ENCODE assay signal across 7 mouse cellular contexts in the genomic region with DNA sequence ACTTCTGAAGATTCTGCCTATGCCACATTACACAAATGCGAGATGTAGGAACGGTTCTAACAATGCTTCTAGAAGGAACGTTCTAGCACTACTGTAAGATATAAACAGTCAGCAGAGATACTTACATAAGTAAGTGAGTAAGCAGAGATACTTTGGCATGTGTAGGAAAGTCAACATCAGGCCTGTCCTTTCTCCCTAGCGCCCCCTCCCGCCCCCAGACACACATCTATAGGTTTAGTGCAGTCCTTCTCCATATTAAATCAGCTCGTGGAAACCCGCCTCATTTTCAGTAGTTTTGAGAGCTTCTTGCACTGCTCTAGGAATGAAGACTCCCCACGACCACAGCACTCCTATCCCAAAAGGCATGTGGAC. TPM values are rescaled to one million over a fixed set of nuclear protein-coding genes. Genes with fewer than 3 reads are reported as not detected.
A peak's percentile ranks its signal among the peaks of the same experiment; 100 is the strongest.
DNase-seq lines count a peak whose midpoint lies in the region; ATAC-seq and TF ChIP-seq lines count a peak whose summit lies in the region.

No protein-coding gene starts in this region.

- no peaks in the 10 kb centered on the region for H3K36me3 ChIP-seq in heart, postnatal 0 days (replicated peaks; ENCODE audit: control insufficient read depth, insufficient read depth, low read length)
- no peaks in the 10 kb centered on the region for H3K36me3 ChIP-seq in limb, embryonic 14.5 days (ENCODE audit: control insufficient read depth, insufficient read depth, low read length)

- ATAC-seq in common myeloid progenitor, adult 5-6 weeks (replicated peaks; ENCODE audit: low read depth, poor library complexity, severe bottlenecking) = peak; percentile 46; the same call in 1 of the 2 replicates
- peak; percentile 10; the same call in 1 of the 2 replicates for ATAC-seq in heart, postnatal 0 days (ENCODE audit: insufficient read depth, low read depth)
- peak; percentile 20 for ATAC-seq in limb, embryonic 14.5 days (ENCODE audit: low FRiP score, low read depth)
- peak; percentile 11; the same call in 1 of the 2 replicates for ATAC-seq in monocyte, adult 5-6 weeks (replicated peaks; ENCODE audit: insufficient number of reproducible peaks, low FRiP score, low TSS enrichment, poor library complexity, severe bottlenecking)

- peak overlapping the region; percentile 39; the same call in 1 of the 2 replicates for H3K9ac ChIP-seq in heart, postnatal 0 days (replicated peaks; ENCODE audit: low read depth, low read length)
- peak overlapping the region; percentile 59 for H3K9ac ChIP-seq in limb, embryonic 14.5 days (ENCODE audit: low read depth, low read length, severe bottlenecking)

- H3K27me3 ChIP-seq in heart, postnatal 0 days (ENCODE audit: control insufficient read depth, insufficient read depth, low read length) = no peaks in the 10 kb centered on the region
- no peaks in the 10 kb centered on the region for H3K27me3 ChIP-seq in limb, embryonic 14.5 days (ENCODE audit: control insufficient read depth, insufficient read depth, low read length)

- H3K4me1 ChIP-seq in heart, postnatal 0 days (ENCODE audit: control insufficient read depth, insufficient read depth) = no peaks in the 10 kb centered on the region
- peaks cover 3% of the 10 kb centered on the region; the same call in 1 of the 2 replicates for H3K4me1 ChIP-seq in limb, embryonic 14.5 days (ENCODE audit: control insufficient read depth, insufficient read depth, low read length)

- peak overlapping the region; percentile 52 for H3K4me3 ChIP-seq in heart, postnatal 0 days (ENCODE audit: low read depth, low read length)
- H3K4me3 ChIP-seq in limb, embryonic 14.5 days (replicated peaks; ENCODE audit: low read length) = peak overlapping the region; percentile 43

- H3K4me2 ChIP-seq in heart, postnatal 0 days (ENCODE audit: low read depth, low read length) = peak overlapping the region; percentile 75
- H3K4me2 ChIP-seq in limb, embryonic 14.5 days (replicated peaks; ENCODE audit: low read depth, low read length, severe bottlenecking) = peak overlapping the region; percentile 71

- DNase-seq in urinary bladder, postnatal 4 days (ENCODE audit: low spot score in 2 of 2) = peak; percentile 41 to 67
- no peak for DNase-seq in urinary bladder, adult 18-20 months (ENCODE audit: low spot score in 2 of 2)
- DNase-seq in heart, postnatal 0 days (ENCODE audit: low spot score) = no peak
- peak; percentile 50 for DNase-seq in limb, embryonic 14.5 days (ENCODE audit: low spot score)
- peak; percentile 50 to 65 for DNase-seq in thymus, adult 18-20 months

- no peak overlapping the region for H3K27ac ChIP-seq in heart, postnatal 0 days (ENCODE audit: low read depth)
- peak overlapping the region; percentile 79 for H3K27ac ChIP-seq in limb, embryonic 14.5 days (replicated peaks; ENCODE audit: low read depth, low read length)

- no peak for TF ChIP-seq EP300 in heart, postnatal 0 days (IDR thresholded peaks at IDR 0.05; ENCODE audit: low read depth)

- no peaks in the 10 kb centered on the region for H3K9me3 ChIP-seq in heart, postnatal 0 days (replicated peaks; ENCODE audit: control insufficient read depth, low read length)
- no peaks in the 10 kb centered on the region for H3K9me3 ChIP-seq in limb, embryonic 14.5 days (ENCODE audit: control insufficient read depth, low read length)

- 19% methylated on average over 8 of the region's 8 CpGs for WGBS in heart, postnatal 0 days
- 13% methylated on average over 8 of the region's 8 CpGs for WGBS in limb, embryonic 14.5 days

- TF ChIP-seq CTCF in heart, postnatal 0 days (IDR thresholded peaks at IDR 0.05; ENCODE audit: low read depth) = 0 out of 2 replicates have a peak, but pooled peaks have one; percentile 8

- TF ChIP-seq POLR2A in limb, embryonic 14.5 days (IDR thresholded peaks at IDR 0.05; ENCODE audit: borderline replicate concordance, extremely low read depth, insufficient read depth, insufficient read length) = no peak

RNA-seq across cellular contexts. Expression of a gene that starts 7.9 kb away (rescaled TPM):
- 6,356 and 6,932 TPM in 2 replicates for total RNA-seq in common myeloid progenitor, adult 5-6 weeks (2017)
- total RNA-seq in heart, postnatal 0 days (2014; rRNA removed; ENCODE audit: low replicate concordance) = 225 and 283 TPM in 2 replicates
- 0.59 and 1.7 TPM in 2 replicates for polyA plus RNA-seq in heart, postnatal 0 days (2015; fragmentation: Nextera tagmentation; extraction: Ambion mirVana)
- 14.3 and 15.4 TPM in 2 replicates for polyA plus RNA-seq in limb, embryonic 14.5 days (2012; rRNA removed)
- 15.5 and 16.1 TPM in 2 replicates for polyA plus RNA-seq in limb, embryonic 14.5 days (2014; fragmentation: Nextera tagmentation; extraction: Ambion mirVana)
- total RNA-seq in monocyte, adult 5-6 weeks (2017) = 249 to 540 TPM (median 349 TPM) in 3 replicates

RNA-seq across cellular contexts. Expression of a gene that starts 9.0 kb away (rescaled TPM):
- 296 and 352 TPM in 2 replicates for total RNA-seq in common myeloid progenitor, adult 5-6 weeks (2017)
- 1,066 and 1,627 TPM in 2 replicates for total RNA-seq in heart, postnatal 0 days (2014; rRNA removed; ENCODE audit: low replicate concordance)
- 13.1 and 16.2 TPM in 2 replicates for polyA plus RNA-seq in heart, postnatal 0 days (2015; fragmentation: Nextera tagmentation; extraction: Ambion mirVana)
- polyA plus RNA-seq in limb, embryonic 14.5 days (2012; rRNA removed) = 85.3 and 112 TPM in 2 replicates
- 63.1 and 72.3 TPM in 2 replicates for polyA plus RNA-seq in limb, embryonic 14.5 days (2014; fragmentation: Nextera tagmentation; extraction: Ambion mirVana)
- 4.4 to 34.9 TPM (median 10.9 TPM) in 3 replicates for total RNA-seq in monocyte, adult 5-6 weeks (2017)

RNA-seq across cellular contexts. Expression of a gene that starts 14.3 kb away (rescaled TPM):
- total RNA-seq in common myeloid progenitor, adult 5-6 weeks (2017) = 101 and 120 TPM in 2 replicates
- 129 and 135 TPM in 2 replicates for total RNA-seq in heart, postnatal 0 days (2014; rRNA removed; ENCODE audit: low replicate concordance)
- polyA plus RNA-seq in heart, postnatal 0 days (2015; fragmentation: Nextera tagmentation; extraction: Ambion mirVana) = 5.4 and 5.9 TPM in 2 replicates
- 5.9 and 6.4 TPM in 2 replicates for polyA plus RNA-seq in limb, embryonic 14.5 days (2012; rRNA removed)
- polyA plus RNA-seq in limb, embryonic 14.5 days (2014; fragmentation: Nextera tagmentation; extraction: Ambion mirVana) = 8.5 and 11.1 TPM in 2 replicates
- 9.6 to 40.3 TPM (median 12.9 TPM) in 3 replicates for total RNA-seq in monocyte, adult 5-6 weeks (2017)

RNA-seq across cellular contexts. Expression of a gene that starts 16.4 kb away (rescaled TPM):
- not detected in 2 replicates for total RNA-seq in common myeloid progenitor, adult 5-6 weeks (2017)
- total RNA-seq in heart, postnatal 0 days (2014; rRNA removed; ENCODE audit: low replicate concordance) = 1.1 and 3.0 TPM in 2 replicates
- polyA plus RNA-seq in heart, postnatal 0 days (2015; fragmentation: Nextera tagmentation; extraction: Ambion mirVana) = 1.2 and 1.5 TPM in 2 replicates
- 2.8 and 3.1 TPM in 2 replicates for polyA plus RNA-seq in limb, embryonic 14.5 days (2012; rRNA removed)
- 3.3 and 3.9 TPM in 2 replicates for polyA plus RNA-seq in limb, embryonic 14.5 days (2014; fragmentation: Nextera tagmentation; extraction: Ambion mirVana)
- total RNA-seq in monocyte, adult 5-6 weeks (2017) = 11.6 to 16.4 TPM (median 12.6 TPM) in 3 replicates

RNA-seq across cellular contexts. Expression of a gene that starts 30.9 kb away (rescaled TPM):
- total RNA-seq in common myeloid progenitor, adult 5-6 weeks (2017) = 2.7 and 18.3 TPM in 2 replicates
- not detected in 2 replicates for total RNA-seq in heart, postnatal 0 days (2014; rRNA removed; ENCODE audit: low replicate concordance)
- polyA plus RNA-seq in heart, postnatal 0 days (2015; fragmentation: Nextera tagmentation; extraction: Ambion mirVana) = 0.19 and 0.41 TPM in 2 replicates
- polyA plus RNA-seq in limb, embryonic 14.5 days (2012; rRNA removed) = not detected in 2 replicates
- 0.66 and 2.4 TPM in 2 replicates for polyA plus RNA-seq in limb, embryonic 14.5 days (2014; fragmentation: Nextera tagmentation; extraction: Ambion mirVana)
- total RNA-seq in monocyte, adult 5-6 weeks (2017) = not detected in 3 replicates

Comparison
In these comparisons a context has a peak if more than half of its experiments do, and no peak if none do; other contexts are left out.
1. DNase-seq: peak in urinary bladder, postnatal 4 days (2 of 2), limb, embryonic 14.5 days (single experiment) and thymus, adult 18-20 months (2 of 2); none in urinary bladder, adult 18-20 months (0 of 2) and heart, postnatal 0 days (single experiment).
2. RNA of a gene that starts 7.9 kb away (total RNA-seq): 6,356 to 6,932 TPM in common myeloid progenitor, adult 5-6 weeks; 249 to 540 TPM in monocyte, adult 5-6 weeks and 225 to 283 TPM in heart, postnatal 0 days; every median in the first group is over 10 times any median in the second.
3. Peak in every context shown above with its lines, with median percentiles within 50 percentile points of each other: ATAC-seq.